8 mouse cellular contexts compared by ENCODE assay signal in genomic region chr3:82548753-82549152, GRCm38 (mm10). TPM values are rescaled to one million over a fixed set of nuclear protein-coding genes. Genes with fewer than 3 reads are reported as not detected.
DNase-seq lines count a peak whose midpoint lies in the region; TF ChIP-seq lines count a peak whose summit lies in the region.

No protein-coding gene starts in this region.

- peak overlapping the region; percentile 67 for H3K4me3 ChIP-seq in heart, embryonic 10.5 days
- no peak overlapping the region for H3K4me3 ChIP-seq in heart, adult 2 months
- peak overlapping the region; percentile 59 for H3K4me3 ChIP-seq in hindbrain, embryonic 10.5 days
- peak overlapping the region; percentile 63 for H3K4me3 ChIP-seq in midbrain, embryonic 10.5 days

- H3K27ac ChIP-seq in heart, embryonic 10.5 days, result no peak overlapping the region
- H3K27ac ChIP-seq in heart, adult 2 months, result no peak overlapping the region
- H3K27ac ChIP-seq in hindbrain, embryonic 10.5 days, result no peak overlapping the region
- H3K27ac ChIP-seq in midbrain, embryonic 10.5 days (replicated peaks), result 0 out of 2 replicates have a peak overlapping the region, but pooled peaks have one; percentile 35

- whole genome bisulfite sequencing in heart, embryonic 10.5 days, result 5% methylated on average over 9 of the region's 9 CpGs
- WGBS in heart, adult 2 months, result 7% methylated on average over 9 of the region's 9 CpGs
- 7% methylated on average over 9 of the region's 9 CpGs for WGBS in hindbrain, embryonic 10.5 days
- WGBS in midbrain, embryonic 10.5 days, result 5% methylated on average over 9 of the region's 9 CpGs

- no peak for DNase-seq in heart, embryonic 10.5 days (ENCODE audit: low spot score)
- no peak for DNase-seq in heart, adult 2 months
- peak; percentile 42 for DNase-seq in R1 (ENCODE audit: low read depth, low spot score)
- DNase-seq in hindbrain, embryonic 10.5 days (ENCODE audit: low spot score), result no peak
- no peak for DNase-seq in midbrain, embryonic 10.5 days (ENCODE audit: low spot score)
- DNase-seq in urinary bladder, postnatal 4 days (ENCODE audit: low spot score in 2 of 2), result no peak
- DNase-seq in layer of hippocampus, postnatal 14 days (ENCODE audit: low spot score in 2 of 2), result no peak
- DNase-seq in thymus, postnatal 36 days, result no peak

- H3K27me3 ChIP-seq in heart, embryonic 10.5 days (ENCODE audit: insufficient read depth, poor library complexity, severe bottlenecking), result peaks cover 21% of the 10 kb centered on the region
- no peaks in the 10 kb centered on the region for H3K27me3 ChIP-seq in heart, adult 2 months (ENCODE audit: control insufficient read depth, insufficient read depth, low read length)
- H3K27me3 ChIP-seq in hindbrain, embryonic 10.5 days (ENCODE audit: insufficient read depth, poor library complexity, severe bottlenecking), result peaks cover 37% of the 10 kb centered on the region
- H3K27me3 ChIP-seq in midbrain, embryonic 10.5 days (ENCODE audit: low read depth, poor library complexity, severe bottlenecking), result peaks cover 36% of the 10 kb centered on the region

- no peaks in the 10 kb centered on the region for H3K79me2 ChIP-seq in heart, adult 2 months (replicated peaks; ENCODE audit: control insufficient read depth, insufficient read depth, low read length)

- H3K9ac ChIP-seq in heart, adult 2 months (ENCODE audit: low read depth, low read length), result no peak overlapping the region

- no peak for TF ChIP-seq CTCF in heart, adult 2 months (IDR thresholded peaks at IDR 0.05)

- 0 out of 2 replicates have a peak, but pooled peaks cover 12% of the 10 kb centered on the region for H3K4me1 ChIP-seq in heart, embryonic 10.5 days
- H3K4me1 ChIP-seq in heart, adult 2 months (ENCODE audit: control insufficient read depth, insufficient read depth, low read length), result no peaks in the 10 kb centered on the region
- H3K4me1 ChIP-seq in hindbrain, embryonic 10.5 days (replicated peaks), result peaks cover 14% of the 10 kb centered on the region
- peaks cover 12% of the 10 kb centered on the region for H3K4me1 ChIP-seq in midbrain, embryonic 10.5 days

- no peaks in the 10 kb centered on the region for H3K36me3 ChIP-seq in heart, embryonic 10.5 days
- H3K36me3 ChIP-seq in heart, adult 2 months (ENCODE audit: control insufficient read depth, insufficient read depth, low read length), result no peaks in the 10 kb centered on the region
- H3K36me3 ChIP-seq in hindbrain, embryonic 10.5 days, result no peaks in the 10 kb centered on the region
- no peaks in the 10 kb centered on the region for H3K36me3 ChIP-seq in midbrain, embryonic 10.5 days

- no peak for TF ChIP-seq POLR2A in heart, adult 2 months (IDR thresholded peaks at IDR 0.05; ENCODE audit: insufficient read depth, low read depth, low read length)

- H3K9me3 ChIP-seq in heart, embryonic 10.5 days, result no peaks in the 10 kb centered on the region
- no peaks in the 10 kb centered on the region for H3K9me3 ChIP-seq in hindbrain, embryonic 10.5 days
- H3K9me3 ChIP-seq in midbrain, embryonic 10.5 days (replicated peaks), result no peaks in the 10 kb centered on the region

- intact Hi-C loops in heart, adult 2 months (cut with DNase I), result no loop called here

- TF ChIP-seq EP300 in heart, adult 2 months (IDR thresholded peaks at IDR 0.05; ENCODE audit: insufficient read depth, low read depth, low read length), result no peak

RNA-seq across cellular contexts. Expression of gene Npy2r, which starts 0.9 kb away (rescaled TPM):
- polyA plus RNA-seq in heart, embryonic 10.5 days (2016; fragmentation: Nextera tagmentation; extraction: Ambion mirVana), result 0.09 and 0.28 TPM in 2 replicates
- not detected for total RNA-seq in heart, adult 2 months (2021)
- polyA plus RNA-seq in heart, adult 2 months (2012; rRNA removed), result 0.08 TPM in 1 of 2 replicates, not detected in the other
- 0.13 and 0.21 TPM in 2 replicates for polyA plus RNA-seq in hindbrain, embryonic 10.5 days (2016; fragmentation: Nextera tagmentation; extraction: Ambion mirVana)
- polyA plus RNA-seq in midbrain, embryonic 10.5 days (2016; fragmentation: Nextera tagmentation; extraction: Ambion mirVana), result 0.17 and 0.20 TPM in 2 replicates
- total RNA-seq in layer of hippocampus, postnatal 14 days (2021), result 10 to 100 TPM; 32.2 to 37.6 TPM
